Mouse (Mus musculus): ENCODE data around the gene Rnf181. TPM values are rescaled to one million over a fixed set of nuclear protein-coding genes. Genes with fewer than 3 reads are reported as not detected.

Gene Rnf181
- polyA plus RNA-seq, 1 experiment from 2014 or later = 136 TPM

GRCm38 (mm10) chr6:72323786-72324508, 42.8 kb downstream of the Rnf181 start:
- H3K36me3 ChIP-seq (replicated peaks; ENCODE audit: control insufficient read depth, insufficient read depth) = peaks cover 99% of the 10 kb centered on the region
- H3K4me2 ChIP-seq (replicated peaks) = no peak overlapping the region
- H3K27ac ChIP-seq = no peak overlapping the region
- DNase-seq (ENCODE audit: low spot score) (no peak), ATAC-seq (ENCODE audit: low FRiP score) (no peak)
- H3K9ac ChIP-seq = no peak overlapping the region
- no peaks in the 10 kb centered on the region for H3K9me3 ChIP-seq (ENCODE audit: control insufficient read depth, low read length)
- H3K4me3 ChIP-seq (replicated peaks; ENCODE audit: low read length) = no peak overlapping the region
- no peaks in the 10 kb centered on the region for H3K27me3 ChIP-seq (ENCODE audit: control insufficient read depth, insufficient read depth, low read length)
- WGBS = 93% methylated on average over 6 of the region's 6 CpGs
- no peaks in the 10 kb centered on the region for H3K4me1 ChIP-seq (replicated peaks; ENCODE audit: control insufficient read depth, insufficient read depth, low read length)

GRCm38 (mm10) chr6:72322936-72323335, 43.8 kb downstream of the Rnf181 start:
- H3K27me3 ChIP-seq (ENCODE audit: control insufficient read depth, insufficient read depth, low read length) = no peaks in the 10 kb centered on the region
- no peak overlapping the region for H3K4me3 ChIP-seq (replicated peaks; ENCODE audit: low read length)
- ATAC-seq (ENCODE audit: low FRiP score) = no peak
- no peak overlapping the region for H3K9ac ChIP-seq
- H3K27ac ChIP-seq = no peak overlapping the region
- H3K9me3 ChIP-seq (ENCODE audit: control insufficient read depth, low read length) = no peaks in the 10 kb centered on the region
- WGBS = 88% methylated on average over 3 of the region's 3 CpGs
- peaks cover 99% of the 10 kb centered on the region for H3K36me3 ChIP-seq (replicated peaks; ENCODE audit: control insufficient read depth, insufficient read depth)
- H3K4me2 ChIP-seq (replicated peaks) = no peak overlapping the region
- no peak for DNase-seq (ENCODE audit: low spot score)
- H3K4me1 ChIP-seq (replicated peaks; ENCODE audit: control insufficient read depth, insufficient read depth, low read length) = no peaks in the 10 kb centered on the region

GRCm38 (mm10) chr6:72319019-72319418, 47.7 kb downstream of the Rnf181 start:
- no peaks in the 10 kb centered on the region for H3K4me1 ChIP-seq (replicated peaks; ENCODE audit: control insufficient read depth, insufficient read depth, low read length)
- H3K36me3 ChIP-seq (replicated peaks; ENCODE audit: control insufficient read depth, insufficient read depth) = peaks cover 88% of the 10 kb centered on the region
- ATAC-seq (ENCODE audit: low FRiP score) (no peak), DNase-seq (ENCODE audit: low spot score) (peak; percentile 62)
- 84% methylated on average over 11 of the region's 11 CpGs for WGBS
- no peak overlapping the region for H3K4me2 ChIP-seq (replicated peaks)
- no peaks in the 10 kb centered on the region for H3K9me3 ChIP-seq (ENCODE audit: control insufficient read depth, low read length)
- no peak overlapping the region for H3K27ac ChIP-seq
- H3K4me3 ChIP-seq (replicated peaks; ENCODE audit: low read length) = no peak overlapping the region
- no peaks in the 10 kb centered on the region for H3K27me3 ChIP-seq (ENCODE audit: control insufficient read depth, insufficient read depth, low read length)
- no peak overlapping the region for H3K9ac ChIP-seq

GRCm38 (mm10) chr6:72318440-72318839, 48.3 kb downstream of the Rnf181 start:
- WGBS = 89% methylated on average over 5 of the region's 5 CpGs
- H3K27ac ChIP-seq = no peak overlapping the region
- H3K9me3 ChIP-seq (ENCODE audit: control insufficient read depth, low read length) = no peaks in the 10 kb centered on the region
- peaks cover 83% of the 10 kb centered on the region for H3K36me3 ChIP-seq (replicated peaks; ENCODE audit: control insufficient read depth, insufficient read depth)
- H3K4me2 ChIP-seq (replicated peaks) = no peak overlapping the region
- H3K27me3 ChIP-seq (ENCODE audit: control insufficient read depth, insufficient read depth, low read length) = no peaks in the 10 kb centered on the region
- DNase-seq (ENCODE audit: low spot score) (no peak), ATAC-seq (ENCODE audit: low FRiP score) (no peak)
- H3K4me1 ChIP-seq (replicated peaks; ENCODE audit: control insufficient read depth, insufficient read depth, low read length) = no peaks in the 10 kb centered on the region
- H3K4me3 ChIP-seq (replicated peaks; ENCODE audit: low read length) = no peak overlapping the region
- H3K9ac ChIP-seq = no peak overlapping the region

- no peaks in the 10 kb centered on the region for H3K9me3 ChIP-seq (ENCODE audit: control insufficient read depth, low read length)
- WGBS = 90% methylated on average over 1 of the region's 1 CpGs
- H3K4me2 ChIP-seq (replicated peaks) = no peak overlapping the region
- no peaks in the 10 kb centered on the region for H3K27me3 ChIP-seq (ENCODE audit: control insufficient read depth, insufficient read depth, low read length)
- DNase-seq (ENCODE audit: low spot score) = no peak
- no peak for ATAC-seq (ENCODE audit: low FRiP score)
- no peaks in the 10 kb centered on the region for H3K4me1 ChIP-seq (replicated peaks; ENCODE audit: control insufficient read depth, insufficient read depth, low read length)
- H3K4me3 ChIP-seq (replicated peaks; ENCODE audit: low read length) = no peak overlapping the region
- H3K36me3 ChIP-seq (replicated peaks; ENCODE audit: control insufficient read depth, insufficient read depth) = peaks cover 59% of the 10 kb centered on the region
- no peak overlapping the region for H3K9ac ChIP-seq
- no peak overlapping the region for H3K27ac ChIP-seq
These were observed 50.7 kb downstream of the Rnf181 start for GRCm38 (mm10) chr6:72316044-72316443.

GRCm38 (mm10) chr6:72315384-72315783, 51.4 kb downstream of the Rnf181 start:
- no peak for ATAC-seq (ENCODE audit: low FRiP score)
- H3K36me3 ChIP-seq (replicated peaks; ENCODE audit: control insufficient read depth, insufficient read depth) = peaks cover 52% of the 10 kb centered on the region
- 93% methylated on average over 2 of the region's 2 CpGs for WGBS
- H3K27me3 ChIP-seq (ENCODE audit: control insufficient read depth, insufficient read depth, low read length) = no peaks in the 10 kb centered on the region
- no peak overlapping the region for H3K9ac ChIP-seq
- no peak overlapping the region for H3K27ac ChIP-seq
- H3K4me1 ChIP-seq (replicated peaks; ENCODE audit: control insufficient read depth, insufficient read depth, low read length) = no peaks in the 10 kb centered on the region
- H3K4me2 ChIP-seq (replicated peaks) = no peak overlapping the region
- no peak for DNase-seq (ENCODE audit: low spot score)
- no peak overlapping the region for H3K4me3 ChIP-seq (replicated peaks; ENCODE audit: low read length)
- no peaks in the 10 kb centered on the region for H3K9me3 ChIP-seq (ENCODE audit: control insufficient read depth, low read length)

- H3K4me2 ChIP-seq (replicated peaks) = no peak overlapping the region
- ATAC-seq (ENCODE audit: low FRiP score) (no peak), DNase-seq (ENCODE audit: low spot score) (no peak)
- H3K36me3 ChIP-seq (replicated peaks; ENCODE audit: control insufficient read depth, insufficient read depth) = peaks cover 31% of the 10 kb centered on the region
- no peaks in the 10 kb centered on the region for H3K27me3 ChIP-seq (ENCODE audit: control insufficient read depth, insufficient read depth, low read length)
- no peak overlapping the region for H3K27ac ChIP-seq
- no peak overlapping the region for H3K4me3 ChIP-seq (replicated peaks; ENCODE audit: low read length)
- no peaks in the 10 kb centered on the region for H3K4me1 ChIP-seq (replicated peaks; ENCODE audit: control insufficient read depth, insufficient read depth, low read length)
- H3K9me3 ChIP-seq (ENCODE audit: control insufficient read depth, low read length) = no peaks in the 10 kb centered on the region
- 89% methylated on average over 11 of the region's 11 CpGs for WGBS
- H3K9ac ChIP-seq = no peak overlapping the region
These were observed 53.5 kb downstream of the Rnf181 start for GRCm38 (mm10) chr6:72313124-72313867.

- H3K27ac ChIP-seq = no peak overlapping the region
- 96% methylated on average over 3 of the region's 3 CpGs for WGBS
- no peak overlapping the region for H3K4me2 ChIP-seq (replicated peaks)
- H3K4me3 ChIP-seq (replicated peaks; ENCODE audit: low read length) = no peak overlapping the region
- ATAC-seq (ENCODE audit: low FRiP score) = no peak
- no peaks in the 10 kb centered on the region for H3K27me3 ChIP-seq (ENCODE audit: control insufficient read depth, insufficient read depth, low read length)
- DNase-seq (ENCODE audit: low spot score) = no peak
- peaks cover 20% of the 10 kb centered on the region for H3K36me3 ChIP-seq (replicated peaks; ENCODE audit: control insufficient read depth, insufficient read depth)
- no peak overlapping the region for H3K9ac ChIP-seq
- H3K9me3 ChIP-seq (ENCODE audit: control insufficient read depth, low read length) = no peaks in the 10 kb centered on the region
- H3K4me1 ChIP-seq (replicated peaks; ENCODE audit: control insufficient read depth, insufficient read depth, low read length) = no peaks in the 10 kb centered on the region
These were observed 54.6 kb downstream of the Rnf181 start for GRCm38 (mm10) chr6:72312198-72312597.
